Mouse (Mus musculus) hindbrain, embryonic 11.5 days (tissue): ENCODE results near the gene Epb42. TPM values are rescaled to one million over a fixed set of nuclear protein-coding genes. Genes with fewer than 3 reads are reported as not detected.

Source experiments
- ATAC-seq: fragments of 200-750 bp; cut with Nextera tagmentation; 2 replicates; pipeline ENCODE4 v1.8.0; 2017; ENCODE audit warnings: mild to moderate bottlenecking, moderate TSS enrichment, moderate library complexity; ENCODE audit not compliant: low FRiP score
- DNase-seq: peaks from one replicate; pipeline ENCODE4 v3.0.0-alpha.2; 2015; ENCODE audit warnings: low spot score
- H3K27ac ChIP-seq: fragments of 300-500 bp; sonication (generic); 2 replicates; pipeline ENCODE4 v1.5.1; 2014; ENCODE audit warnings: mild to moderate bottlenecking, low read depth, low read length
- H3K27me3 ChIP-seq: fragments of 300-500 bp; sonication (generic); 2 replicates; pipeline ENCODE4 v1.6.1; 2014; ENCODE audit warnings: mild to moderate bottlenecking, low read length, moderate library complexity, mixed read lengths; ENCODE audit not compliant: control insufficient read depth, insufficient read depth
- H3K36me3 ChIP-seq: fragments of 300-500 bp; sonication (generic); 2 replicates; pipeline ENCODE4 v1.6.1; 2014; ENCODE audit warnings: mild to moderate bottlenecking, low read length, moderate library complexity, mixed read lengths; ENCODE audit not compliant: control insufficient read depth, insufficient read depth
- H3K4me1 ChIP-seq: fragments of 300-500 bp; sonication (generic); replicated peaks from 2 replicates; pipeline ENCODE4 v1.6.1; 2014; ENCODE audit warnings: low read length, mixed read lengths; ENCODE audit not compliant: control insufficient read depth, insufficient read depth
- H3K4me2 ChIP-seq: fragments of 300-500 bp; sonication (generic); replicated peaks from 2 replicates; pipeline ENCODE4 v1.6.1; 2014; ENCODE audit warnings: mild to moderate bottlenecking, low read depth, low read length
- H3K4me3 ChIP-seq: fragments of 300-500 bp; sonication (generic); 2 replicates; pipeline ENCODE4 v1.5.1; 2014; ENCODE audit warnings: low read depth, low read length
- H3K9ac ChIP-seq: fragments of 300-500 bp; sonication (generic); 2 replicates; pipeline ENCODE4 v1.6.1; 2014; ENCODE audit warnings: low read depth, low read length
- H3K9me3 ChIP-seq: fragments of 300-500 bp; sonication (generic); 2 replicates; pipeline ENCODE4 v1.6.1; 2016; ENCODE audit warnings: low read length; ENCODE audit not compliant: control insufficient read depth
- WGBS: fragments of 180-500 bp; shearing (Covaris S2); extraction: QIAGEN DNeasy Blood & Tissue Kit; methylation state at CpG from one replicate; pipeline ENCODE4 v1.1.7; 2014; 5-methylcytosine and 5-hydroxymethylcytosine counted together
- polyA plus RNA-seq: library from polyadenylated mRNA; unstranded; fragments of >200 nt; fragmentation: Nextera tagmentation; extraction: Ambion mirVana; gene quantifications from 2 replicates; pipeline ENCODE4 v1.2.1, GENCODE M21; 2014

The Epb42 gene
- polyA plus RNA-seq = 6.0 and 6.2 TPM in 2 replicates

DNA sequence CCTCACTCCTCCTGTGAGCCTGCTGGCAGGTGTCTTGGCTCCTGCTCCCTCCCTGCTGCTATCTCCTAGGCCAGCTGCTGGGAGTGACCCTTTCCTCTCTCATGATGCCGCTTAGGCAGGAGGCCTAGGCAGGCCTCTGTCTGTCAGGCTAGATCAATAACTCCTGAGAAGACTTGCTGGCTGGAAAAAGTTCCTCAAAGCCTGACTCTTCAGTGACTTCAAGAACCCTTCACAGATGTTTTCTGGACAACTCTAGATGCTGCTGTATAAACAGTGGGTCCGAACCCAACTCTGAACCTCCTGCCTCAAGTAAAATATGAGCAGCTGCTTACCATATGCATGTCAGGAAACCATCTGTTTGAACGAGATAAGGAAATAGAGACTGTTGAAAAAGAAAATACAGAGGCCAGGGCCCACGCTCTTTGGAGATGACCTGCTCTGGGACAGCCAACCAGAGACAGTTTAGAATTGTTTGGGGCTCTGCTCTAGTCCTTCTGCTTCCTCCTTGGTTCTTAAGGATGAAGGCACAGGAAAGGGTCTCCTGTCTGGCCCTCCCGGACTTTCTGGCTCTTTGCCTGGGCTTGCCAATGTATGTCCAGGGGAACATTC is at the start of gene Epb42:
TSS of gene Epb42 (minus strand) at position 340 of the 609 bp plus-strand sequence.
- Histone ChIP-seq H3K4me3 (no peak within 1 kb of the TSS), H3K9ac (no peak within 1 kb of the TSS), H3K9me3 (no peaks in the 10 kb centered on the region), H3K4me2 (no peak within 1 kb of the TSS), H3K4me1 (no peaks in the 10 kb centered on the region), H3K36me3 (no peaks in the 10 kb centered on the region), H3K27me3 (no peaks in the 10 kb centered on the region), H3K27ac (no peak within 1 kb of the TSS)
- WGBS = 69% methylated on average over 5 of the region's 5 CpGs
- no peak for DNase-seq
- ATAC-seq = no peak

DNA sequence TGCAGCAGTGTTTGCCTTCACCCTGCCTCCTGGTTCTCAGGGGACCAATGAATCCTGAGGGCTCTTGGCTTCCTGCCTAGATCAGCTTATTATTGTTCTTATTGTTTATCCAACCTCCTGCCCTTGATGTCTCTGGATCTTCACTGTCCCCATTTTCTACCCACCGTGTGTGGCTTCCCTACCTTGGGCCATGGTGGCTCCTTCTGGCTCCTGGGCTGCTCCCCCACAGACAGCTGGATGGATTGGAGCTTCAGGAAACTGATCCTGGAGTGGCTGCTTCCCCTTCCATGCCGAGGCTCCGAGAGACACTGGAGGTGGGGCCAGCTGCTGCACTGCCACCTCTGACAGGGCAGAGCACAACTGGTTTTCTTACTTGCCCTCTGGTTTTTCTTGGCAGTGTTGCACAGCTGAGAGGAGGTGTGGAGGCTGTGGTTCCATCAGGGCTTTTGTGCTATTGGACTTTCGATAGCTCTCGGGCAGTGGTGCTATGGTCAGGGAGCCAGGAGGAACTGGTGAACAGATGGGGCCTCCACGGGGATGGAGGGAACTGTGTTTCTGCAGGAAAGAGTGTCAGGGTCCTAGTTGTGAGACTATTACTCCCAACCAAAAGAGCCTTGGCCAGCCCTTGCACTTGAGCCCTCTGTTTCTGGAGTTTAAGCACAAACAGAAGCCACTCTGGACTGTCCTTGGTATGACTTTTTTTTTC is 48.8 kb upstream of the Epb42 start, which contains the start of gene Tgm5:
TSS of gene Tgm5 (minus strand) at position 362 of the 706 bp plus-strand sequence.
- ATAC-seq = no peak
- H3K4me3 ChIP-seq = no peak within 1 kb of the TSS
- no peaks in the 10 kb centered on the region for H3K27me3 ChIP-seq
- WGBS = 67% methylated on average over 6 of the region's 6 CpGs
- H3K4me2 ChIP-seq = no peak within 1 kb of the TSS
- no peak within 1 kb of the TSS for H3K9ac ChIP-seq
- no peak for DNase-seq
- H3K9me3 ChIP-seq = no peaks in the 10 kb centered on the region
- no peaks in the 10 kb centered on the region for H3K4me1 ChIP-seq
- no peaks in the 10 kb centered on the region for H3K36me3 ChIP-seq
- no peak within 1 kb of the TSS for H3K27ac ChIP-seq

DNA sequence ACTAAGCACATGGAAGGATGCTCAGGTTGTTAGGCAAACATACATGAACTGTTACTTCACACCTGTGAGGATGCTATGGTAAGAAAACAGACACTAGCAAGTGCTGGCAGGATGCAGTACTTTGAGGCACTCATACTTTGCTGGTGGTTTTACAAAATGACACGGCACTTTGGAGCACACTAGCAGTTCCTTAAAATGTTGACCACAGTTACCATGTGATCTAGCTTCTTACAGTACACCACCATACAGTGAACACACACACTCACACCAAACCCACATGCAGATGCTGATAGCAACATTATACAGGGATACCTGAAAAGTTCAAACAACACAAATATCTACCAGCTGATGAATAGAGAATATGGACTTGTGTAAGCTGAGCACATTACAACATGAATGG is 45.8 kb upstream of the Epb42 start:
- no peak overlapping the region for H3K4me3 ChIP-seq
- ATAC-seq = no peak
- WGBS = 82% methylated on average over 1 of the region's 1 CpGs
- H3K27ac ChIP-seq = no peak overlapping the region
- H3K4me2 ChIP-seq = no peak overlapping the region
- no peak for DNase-seq
- H3K36me3 ChIP-seq = no peaks in the 10 kb centered on the region
- H3K4me1 ChIP-seq = no peaks in the 10 kb centered on the region
- H3K9me3 ChIP-seq = no peaks in the 10 kb centered on the region
- H3K27me3 ChIP-seq = no peaks in the 10 kb centered on the region
- no peak overlapping the region for H3K9ac ChIP-seq

DNA sequence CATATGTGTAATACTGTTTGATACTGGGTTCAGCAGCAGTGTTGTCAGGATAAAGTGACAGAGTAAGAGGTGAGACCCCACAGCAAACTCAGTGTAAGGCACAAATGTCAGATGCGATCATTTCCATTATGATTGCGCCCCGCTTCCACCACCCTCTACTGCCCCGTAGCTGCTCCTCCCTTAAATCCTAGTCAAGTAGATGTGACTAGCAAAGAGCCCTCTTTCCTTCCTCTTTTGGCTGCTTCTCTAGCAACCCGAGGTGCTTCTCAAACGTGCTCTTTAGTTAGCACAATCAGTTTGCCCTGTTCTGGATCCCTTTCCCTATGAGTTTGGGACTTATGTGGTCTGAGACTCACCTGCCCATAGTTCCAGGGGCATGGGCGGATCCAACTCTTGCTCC is 37.9 kb upstream of the Epb42 start:
- Histone ChIP-seq H3K36me3 (no peaks in the 10 kb centered on the region), H3K4me3 (no peak overlapping the region), H3K9ac (no peak overlapping the region), H3K27me3 (no peaks in the 10 kb centered on the region), H3K4me1 (no peaks in the 10 kb centered on the region), H3K27ac (no peak overlapping the region), H3K4me2 (no peak overlapping the region), H3K9me3 (no peaks in the 10 kb centered on the region)
- WGBS = 81% methylated on average over 7 of the region's 7 CpGs
- ATAC-seq (no peak), DNase-seq (no peak)

DNA sequence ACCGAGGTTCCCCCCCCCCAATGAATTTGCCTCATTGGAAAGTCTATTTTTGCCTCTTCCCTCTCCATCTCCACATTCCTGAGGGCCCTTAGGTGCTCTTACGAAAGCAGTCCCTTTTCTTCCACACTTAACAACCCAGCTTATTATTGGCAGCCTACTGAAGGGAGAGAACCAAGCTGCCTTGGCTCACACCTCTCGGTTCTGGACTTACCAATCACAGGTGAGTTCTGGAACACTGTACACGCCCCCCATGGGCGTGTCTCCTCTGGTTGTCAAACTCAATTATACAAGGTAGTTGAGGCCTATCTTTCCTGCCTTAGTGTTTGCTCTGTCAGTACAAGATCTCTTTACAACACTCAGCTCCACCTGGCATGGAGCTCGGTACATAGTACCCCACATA is 35.0 kb upstream of the Epb42 start:
- no peaks in the 10 kb centered on the region for H3K9me3 ChIP-seq
- no peak for ATAC-seq
- 85% methylated on average over 6 of the region's 6 CpGs for WGBS
- DNase-seq = no peak
- H3K4me1 ChIP-seq = no peaks in the 10 kb centered on the region
- H3K4me3 ChIP-seq = no peak overlapping the region
- H3K27ac ChIP-seq = no peak overlapping the region
- H3K36me3 ChIP-seq = no peaks in the 10 kb centered on the region
- H3K4me2 ChIP-seq = no peak overlapping the region
- H3K9ac ChIP-seq = no peak overlapping the region
- no peaks in the 10 kb centered on the region for H3K27me3 ChIP-seq

DNA sequence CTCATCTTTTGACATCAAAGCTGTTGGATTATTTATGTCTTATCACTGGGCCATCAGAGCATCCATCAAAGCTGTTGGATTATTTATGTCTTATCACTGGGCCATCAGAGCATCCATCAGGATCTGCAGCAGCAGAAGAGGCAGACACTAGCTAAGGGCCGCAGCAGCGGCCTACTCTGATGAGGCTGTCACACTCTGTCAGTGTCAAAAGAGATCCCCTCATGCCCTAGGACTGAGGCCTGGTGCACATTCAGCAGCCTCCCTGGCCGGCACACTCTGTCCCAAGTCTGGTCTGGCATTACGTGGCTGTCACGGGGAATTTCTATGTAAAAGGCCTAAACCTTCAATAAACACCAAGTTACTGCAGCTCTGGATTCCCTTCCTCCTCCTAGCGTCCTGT is 32.6 kb upstream of the Epb42 start:
- Histone ChIP-seq H3K4me1 (no peaks in the 10 kb centered on the region), H3K9ac (no peak overlapping the region), H3K36me3 (no peaks in the 10 kb centered on the region), H3K27ac (no peak overlapping the region), H3K4me2 (no peak overlapping the region), H3K4me3 (no peak overlapping the region), H3K27me3 (no peaks in the 10 kb centered on the region), H3K9me3 (no peaks in the 10 kb centered on the region)
- ATAC-seq (no peak), DNase-seq (no peak)
- WGBS = 71% methylated on average over 6 of the region's 6 CpGs

DNA sequence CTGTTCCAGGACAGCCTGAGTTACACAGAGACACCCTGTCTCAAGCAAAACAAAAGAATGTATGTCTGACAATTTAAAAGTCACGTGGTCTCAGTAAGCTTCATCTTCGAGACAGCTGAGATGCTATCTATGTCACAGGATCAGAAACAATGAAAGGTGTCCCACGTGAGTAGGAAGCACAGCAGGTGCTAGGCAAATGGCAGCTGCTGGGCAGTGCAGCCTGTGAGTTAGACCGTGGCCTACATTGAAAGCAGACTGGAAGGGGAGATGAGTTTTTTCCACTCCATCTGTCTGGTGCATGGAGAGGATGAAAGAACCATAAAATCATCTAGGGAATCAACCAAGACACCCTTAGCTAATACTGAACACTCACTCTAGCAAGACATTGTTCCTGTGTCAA is 30.2 kb upstream of the Epb42 start:
- H3K27ac ChIP-seq = no peak overlapping the region
- DNase-seq = peak; percentile 7
- no peak for ATAC-seq
- no peaks in the 10 kb centered on the region for H3K9me3 ChIP-seq
- no peaks in the 10 kb centered on the region for H3K27me3 ChIP-seq
- H3K9ac ChIP-seq = no peak overlapping the region
- no peak overlapping the region for H3K4me2 ChIP-seq
- 63% methylated on average over 4 of the region's 4 CpGs for WGBS
- no peak overlapping the region for H3K4me3 ChIP-seq
- no peaks in the 10 kb centered on the region for H3K36me3 ChIP-seq
- no peaks in the 10 kb centered on the region for H3K4me1 ChIP-seq

DNA sequence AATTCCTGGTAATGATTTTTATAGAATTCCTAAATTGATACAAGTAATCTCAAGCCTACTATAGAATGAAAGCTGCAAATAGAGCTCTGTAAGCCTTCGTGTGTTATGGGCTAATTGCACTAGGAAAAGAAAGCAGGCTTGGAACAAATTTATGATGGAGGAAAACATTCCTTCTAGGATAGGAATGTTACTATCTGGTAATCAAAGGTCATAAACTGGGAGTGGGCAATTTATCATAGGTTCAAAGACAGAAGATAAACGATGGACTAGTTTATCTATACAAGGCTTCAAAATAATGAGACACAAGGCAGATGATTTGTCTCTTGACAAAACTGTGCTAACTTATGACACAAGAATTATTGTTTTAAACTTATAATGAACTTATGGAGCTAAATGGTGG is 24.4 kb upstream of the Epb42 start:
- no peaks in the 10 kb centered on the region for H3K27me3 ChIP-seq
- no peak overlapping the region for H3K27ac ChIP-seq
- no peaks in the 10 kb centered on the region for H3K36me3 ChIP-seq
- no peaks in the 10 kb centered on the region for H3K9me3 ChIP-seq
- H3K4me3 ChIP-seq = no peak overlapping the region
- H3K4me2 ChIP-seq = no peak overlapping the region
- WGBS = 94% methylated on average over 2 of the region's 2 CpGs
- H3K9ac ChIP-seq = no peak overlapping the region
- no peak for ATAC-seq
- DNase-seq = no peak
- no peaks in the 10 kb centered on the region for H3K4me1 ChIP-seq

DNA sequence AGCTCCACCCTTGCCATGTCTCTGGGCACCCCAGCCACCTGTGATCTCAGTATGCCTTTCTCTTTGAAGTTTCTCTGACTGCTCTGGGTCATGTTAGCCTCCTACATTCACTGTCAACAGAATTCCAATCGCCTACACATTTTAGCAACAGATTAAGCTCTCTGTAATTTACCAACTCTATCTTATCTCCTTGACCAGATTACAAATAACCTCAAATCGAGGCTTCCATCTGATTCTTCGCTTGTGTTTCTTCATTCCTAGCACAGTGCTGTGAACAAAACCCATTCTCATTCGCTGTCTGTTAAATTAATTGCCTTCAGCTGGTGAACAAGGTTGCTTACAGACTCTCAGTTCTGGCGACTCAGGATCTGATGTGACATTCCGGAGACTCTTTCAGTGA is 21.1 kb upstream of the Epb42 start:
- Histone ChIP-seq H3K27ac (no peak overlapping the region), H3K9me3 (no peaks in the 10 kb centered on the region), H3K9ac (no peak overlapping the region), H3K27me3 (no peaks in the 10 kb centered on the region), H3K36me3 (no peaks in the 10 kb centered on the region), H3K4me3 (no peak overlapping the region), H3K4me2 (no peak overlapping the region), H3K4me1 (no peaks in the 10 kb centered on the region)
- DNase-seq (no peak), ATAC-seq (no peak)
- WGBS = 72% methylated on average over 6 of the region's 6 CpGs
